Mouse (Mus musculus): Measurements from ENCODE around the gene Tyw5.
A peak's percentile ranks its signal among the peaks of the same experiment; 100 is the strongest.

The Tyw5 gene

GRCm38 (mm10) chr1:57406187-57407151 is at the start of gene Tyw5, which contains the start of gene Maip1:
Tyw5 (minus strand) TSS chr1:57407101.
Maip1 (plus strand) TSS chr1:57406328.
- DNase-seq (ENCODE audit: low read depth in 2 of 2, low spot score in 2 of 2), result peak; percentile 73 to 79

GRCm38 (mm10) chr1:57450241-57450640 is 43.3 kb upstream of the Tyw5 start:
- DNase-seq (ENCODE audit: low read depth in 2 of 2, low spot score in 2 of 2), result no peak

GRCm38 (mm10) chr1:57445679-57446078 is 38.8 kb upstream of the Tyw5 start:
- no peak for DNase-seq (ENCODE audit: low read depth in 2 of 2, low spot score in 2 of 2)

- DNase-seq (ENCODE audit: low read depth in 2 of 2, low spot score in 2 of 2), result no peak
Measured at GRCm38 (mm10) chr1:57440771-57441170, 33.9 kb upstream of the Tyw5 start.

GRCm38 (mm10) chr1:57439026-57439425 is 32.1 kb upstream of the Tyw5 start:
- no peak for DNase-seq (ENCODE audit: low read depth in 2 of 2, low spot score in 2 of 2)

GRCm38 (mm10) chr1:57436954-57437353 is 30.1 kb upstream of the Tyw5 start:
- no peak for DNase-seq (ENCODE audit: low read depth in 2 of 2, low spot score in 2 of 2)

- peak; percentile 10 to 48 for DNase-seq (ENCODE audit: low read depth in 2 of 2, low spot score in 2 of 2)
Measured at GRCm38 (mm10) chr1:57436408-57436807, 29.5 kb upstream of the Tyw5 start.

- no peak for DNase-seq (ENCODE audit: low read depth in 2 of 2, low spot score in 2 of 2)
Measured at GRCm38 (mm10) chr1:57433141-57433540, 26.2 kb upstream of the Tyw5 start.

- no peak for DNase-seq (ENCODE audit: low read depth in 2 of 2, low spot score in 2 of 2)
Measured at GRCm38 (mm10) chr1:57429786-57430483, 23.0 kb upstream of the Tyw5 start.

- DNase-seq (ENCODE audit: low read depth in 2 of 2, low spot score in 2 of 2), result peak; percentile 57 to 77
Measured at GRCm38 (mm10) chr1:57428368-57429308, 21.7 kb upstream of the Tyw5 start.

- DNase-seq (ENCODE audit: low read depth in 2 of 2, low spot score in 2 of 2), result no peak
Measured at GRCm38 (mm10) chr1:57423696-57424095, 16.8 kb upstream of the Tyw5 start.

- DNase-seq (ENCODE audit: low read depth in 2 of 2, low spot score in 2 of 2), result no peak
Measured at GRCm38 (mm10) chr1:57413397-57413796, 6.5 kb upstream of the Tyw5 start.

- DNase-seq (ENCODE audit: low read depth in 2 of 2, low spot score in 2 of 2), result no peak
Measured at GRCm38 (mm10) chr1:57408994-57409393, 2.1 kb upstream of the Tyw5 start.

GRCm38 (mm10) chr1:57402116-57402515 is 4.8 kb downstream of the Tyw5 start:
- no peak for DNase-seq (ENCODE audit: low read depth in 2 of 2, low spot score in 2 of 2)

- no peak for DNase-seq (ENCODE audit: low read depth in 2 of 2, low spot score in 2 of 2)
Measured at GRCm38 (mm10) chr1:57400877-57401276, 6.0 kb downstream of the Tyw5 start.

- DNase-seq (ENCODE audit: low read depth in 2 of 2, low spot score in 2 of 2), result no peak
Measured at GRCm38 (mm10) chr1:57400321-57400720, 6.6 kb downstream of the Tyw5 start.

GRCm38 (mm10) chr1:57394051-57394450 is 12.8 kb downstream of the Tyw5 start:
- DNase-seq (ENCODE audit: low read depth in 2 of 2, low spot score in 2 of 2), result peak; percentile 26 to 48

- DNase-seq (ENCODE audit: low read depth in 2 of 2, low spot score in 2 of 2), result no peak
Measured at GRCm38 (mm10) chr1:57392417-57392816, 14.5 kb downstream of the Tyw5 start.

- DNase-seq (ENCODE audit: low read depth in 2 of 2, low spot score in 2 of 2), result no peak
Measured at GRCm38 (mm10) chr1:57390993-57391790, 15.7 kb downstream of the Tyw5 start.
